ENCODE assay signal across 9 mouse cellular contexts in genomic region chrX:135975226-135975552, GRCm38 (mm10). TPM values are rescaled to one million over a fixed set of nuclear protein-coding genes. Genes with fewer than 3 reads are reported as not detected.
DNase-seq lines count a peak whose midpoint lies in the region; ATAC-seq and TF ChIP-seq lines count a peak whose summit lies in the region.
"Had no signal": no experiment of that assay in that cellular context is flagged by ENCODE, and none has a peak within 500 bp of the region (broad histone marks: within the 10 kb centered on the region; RNA-seq: fewer than 3 reads in every experiment).

No protein-coding gene starts in this region.

- TF ChIP-seq EP300 in heart, adult 2 months (IDR thresholded peaks at IDR 0.05; ENCODE audit: insufficient read depth, low read depth, low read length) = no peak

- H3K4me1 ChIP-seq in heart, adult 2 months (ENCODE audit: control insufficient read depth, insufficient read depth, low read length) = no peaks in the 10 kb centered on the region
- no peaks in the 10 kb centered on the region for H3K4me1 ChIP-seq in forebrain, embryonic 16.5 days (replicated peaks; ENCODE audit: control insufficient read depth, insufficient read depth, low read length)
- H3K4me1 ChIP-seq in hindbrain, embryonic 13.5 days (replicated peaks) = no peaks in the 10 kb centered on the region
- no peaks in the 10 kb centered on the region for H3K4me1 ChIP-seq in midbrain, embryonic 13.5 days (replicated peaks)

- peak; percentile 84 for TF ChIP-seq CTCF in heart, adult 2 months (IDR thresholded peaks at IDR 0.05)

- no peak for TF ChIP-seq POLR2A in heart, adult 2 months (IDR thresholded peaks at IDR 0.05; ENCODE audit: insufficient read depth, low read depth, low read length)

- no peak overlapping the region; the same call in 1 of the 2 replicates for H3K4me3 ChIP-seq in heart, adult 2 months
- H3K4me3 ChIP-seq in forebrain, embryonic 16.5 days (replicated peaks; ENCODE audit: low read length) = no peak overlapping the region
- H3K4me3 ChIP-seq in hindbrain, embryonic 13.5 days = no peak overlapping the region
- no peak overlapping the region for H3K4me3 ChIP-seq in midbrain, embryonic 13.5 days (replicated peaks)

- H3K36me3 ChIP-seq in heart, adult 2 months (ENCODE audit: control insufficient read depth, insufficient read depth, low read length) = no peaks in the 10 kb centered on the region
- H3K36me3 ChIP-seq in forebrain, embryonic 16.5 days (ENCODE audit: control insufficient read depth, insufficient read depth) = no peaks in the 10 kb centered on the region
- no peaks in the 10 kb centered on the region for H3K36me3 ChIP-seq in hindbrain, embryonic 13.5 days
- peaks cover 5% of the 10 kb centered on the region; the same call in 1 of the 2 replicates for H3K36me3 ChIP-seq in midbrain, embryonic 13.5 days

- DNase-seq in heart, adult 2 months = peak; percentile 39 to 77
- DNase-seq in heart, adult 11 months = no peak
- peak; percentile 42 for DNase-seq in c-Kit-positive CD71-positive TER-119-positive erythroid progenitor cells, embryonic 14.5 days (ENCODE audit: low spot score)
- DNase-seq in left cerebral cortex, adult 9 months (ENCODE audit: low spot score in 2 of 2) = peak; percentile 40 to 93
- DNase-seq in spleen, adult 18-20 months = peak; percentile 13 to 54

- H3K9ac ChIP-seq in heart, adult 2 months (ENCODE audit: low read depth, low read length) = no peak overlapping the region
- H3K9ac ChIP-seq in forebrain, embryonic 16.5 days (replicated peaks; ENCODE audit: low read depth, low read length) = no peak overlapping the region
- no peak overlapping the region for H3K9ac ChIP-seq in hindbrain, embryonic 13.5 days
- H3K9ac ChIP-seq in midbrain, embryonic 13.5 days (replicated peaks) = no peak overlapping the region

- peak; percentile 85 for ATAC-seq in forebrain, embryonic 16.5 days
- peak; percentile 80 for ATAC-seq in hindbrain, embryonic 13.5 days (ENCODE audit: low FRiP score)
- peak; percentile 60; the same call in 1 of the 2 replicates for ATAC-seq in midbrain, embryonic 13.5 days

- no peaks in the 10 kb centered on the region for H3K27me3 ChIP-seq in heart, adult 2 months (ENCODE audit: control insufficient read depth, insufficient read depth, low read length)
- H3K27me3 ChIP-seq in forebrain, embryonic 16.5 days (replicated peaks; ENCODE audit: control insufficient read depth, insufficient read depth, low read length) = no peaks in the 10 kb centered on the region
- H3K27me3 ChIP-seq in hindbrain, embryonic 13.5 days = no peaks in the 10 kb centered on the region
- H3K27me3 ChIP-seq in midbrain, embryonic 13.5 days = no peaks in the 10 kb centered on the region

- WGBS in heart, adult 2 months = 17% methylated on average over 8 of the region's 8 CpGs
- WGBS in forebrain, embryonic 16.5 days = 22% methylated on average over 8 of the region's 8 CpGs
- 25% methylated on average over 8 of the region's 8 CpGs for WGBS in hindbrain, embryonic 13.5 days
- WGBS in midbrain, embryonic 13.5 days = 26% methylated on average over 8 of the region's 8 CpGs

- H3K79me2 ChIP-seq in heart, adult 2 months (replicated peaks; ENCODE audit: control insufficient read depth, insufficient read depth, low read length) = no peaks in the 10 kb centered on the region

- intact Hi-C loops in heart, adult 2 months (cut with DNase I) = no loop called here

- peak overlapping the region; percentile 37 for H3K4me2 ChIP-seq in forebrain, embryonic 16.5 days (ENCODE audit: low read length)
- peak overlapping the region; percentile 39 for H3K4me2 ChIP-seq in hindbrain, embryonic 13.5 days
- H3K4me2 ChIP-seq in midbrain, embryonic 13.5 days (replicated peaks) = no peak overlapping the region

- H3K27ac ChIP-seq in heart, adult 2 months = no peak overlapping the region
- H3K27ac ChIP-seq in forebrain, embryonic 16.5 days (ENCODE audit: low read length) = no peak overlapping the region
- H3K27ac ChIP-seq in hindbrain, embryonic 13.5 days = no peak overlapping the region
- H3K27ac ChIP-seq in midbrain, embryonic 13.5 days = no peak overlapping the region

- no peaks in the 10 kb centered on the region for H3K9me3 ChIP-seq in forebrain, embryonic 16.5 days (ENCODE audit: control insufficient read depth, low read length)
- H3K9me3 ChIP-seq in hindbrain, embryonic 13.5 days = no peaks in the 10 kb centered on the region; the same call in 1 of the 2 replicates
- H3K9me3 ChIP-seq in midbrain, embryonic 13.5 days = no peaks in the 10 kb centered on the region

RNA-seq across cellular contexts. Expression of gene Arxes2, which starts 18.4 kb away (rescaled TPM):
- total RNA-seq in heart, adult 2 months (2021) = 1 to 10 TPM; 1.4 to 1.6 TPM
- polyA plus RNA-seq in heart, adult 2 months (2012; rRNA removed) = 3.1 and 3.2 TPM in 2 replicates
- 170 and 205 TPM in 2 replicates for polyA plus RNA-seq in forebrain, embryonic 16.5 days (2015; fragmentation: Nextera tagmentation; extraction: Ambion mirVana)
- polyA plus RNA-seq in hindbrain, embryonic 13.5 days (2015; fragmentation: Nextera tagmentation; extraction: Ambion mirVana) = 228 and 234 TPM in 2 replicates
- 243 and 276 TPM in 2 replicates for polyA plus RNA-seq in midbrain, embryonic 13.5 days (2015; fragmentation: Nextera tagmentation; extraction: Ambion mirVana)

RNA-seq across cellular contexts. Expression of gene Arxes1, which starts 58.0 kb away (rescaled TPM):
- under 1 TPM in 1 of 2 experiments, not detected in 1; 0.16 TPM for total RNA-seq in heart, adult 2 months (2021)
- polyA plus RNA-seq in heart, adult 2 months (2012; rRNA removed) = 0.44 and 0.53 TPM in 2 replicates
- 77.2 and 105 TPM in 2 replicates for polyA plus RNA-seq in forebrain, embryonic 16.5 days (2015; fragmentation: Nextera tagmentation; extraction: Ambion mirVana)
- polyA plus RNA-seq in hindbrain, embryonic 13.5 days (2015; fragmentation: Nextera tagmentation; extraction: Ambion mirVana) = 99.3 and 100 TPM in 2 replicates
- polyA plus RNA-seq in midbrain, embryonic 13.5 days (2015; fragmentation: Nextera tagmentation; extraction: Ambion mirVana) = 95.2 and 109 TPM in 2 replicates
- polyA plus RNA-seq: C2C12 had no signal

Comparison
In these comparisons a context has a peak if more than half of its experiments do, and no peak if none do; other contexts are left out.
1. RNA of gene Arxes2, which starts 18.4 kb away (polyA plus RNA-seq): 243 to 276 TPM in midbrain, embryonic 13.5 days, 228 to 234 TPM in hindbrain, embryonic 13.5 days and 170 to 205 TPM in forebrain, embryonic 16.5 days; 3.1 to 3.2 TPM in heart, adult 2 months; every median in the first group is over 10 times any median in the second.
2. RNA of gene Arxes1, which starts 58.0 kb away (polyA plus RNA-seq): 77.2 to 105 TPM in forebrain, embryonic 16.5 days, 99.3 to 100 TPM in hindbrain, embryonic 13.5 days and 95.2 to 109 TPM in midbrain, embryonic 13.5 days; 0.44 to 0.53 TPM in heart, adult 2 months; every median in the first group is over 10 times any median in the second.
3. Peak in every context shown above with its lines, with median percentiles within 50 percentile points of each other: ATAC-seq.